Mouse (Mus musculus): ENCODE results near the gene Stxbp2. TPM values are rescaled to one million over a fixed set of nuclear protein-coding genes. Genes with fewer than 3 reads are reported as not detected.

The Stxbp2 gene
- total and polyA plus RNA-seq, 3 experiments, result 81.1 to 186 (median 117) TPM

DNA sequence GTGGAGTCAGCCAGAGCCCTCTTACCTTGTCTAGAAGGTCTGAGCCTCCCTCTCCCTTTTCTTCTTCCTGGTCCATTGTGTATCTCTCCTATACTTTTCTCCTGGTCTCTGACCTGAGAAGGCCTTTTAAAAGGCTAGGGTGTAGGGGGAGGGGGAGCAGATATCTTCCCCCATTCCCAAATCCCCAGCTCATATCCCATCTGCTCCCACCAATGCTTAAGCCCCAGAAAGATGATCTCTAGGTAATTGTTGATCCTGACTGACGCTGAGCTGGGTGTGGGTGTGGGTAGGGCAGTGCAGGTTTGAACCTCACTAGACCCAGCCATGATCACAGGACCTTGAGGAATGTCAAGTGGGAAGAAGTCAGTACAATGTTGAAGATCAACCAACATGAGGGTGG, 5.3 kb upstream of the Stxbp2 start, which contains the start of gene Pcp2:
TSS of gene Pcp2 (minus strand) at position 101 of the 400 bp plus-strand sequence.
- no peak within 1 kb of the TSS for H3K9ac ChIP-seq (ENCODE audit: control insufficient read depth, low read depth, low read length, poor library complexity, severe bottlenecking)
- DNase-seq (ENCODE audit: low read depth, low spot score), result no peak
- peaks cover 10 to 25% of the 10 kb centered on the region in 2 experiments for H3K4me1 ChIP-seq (ENCODE audit: control insufficient read depth in 1 of 2, insufficient read depth in 2 of 2, low read length in 2 of 2)
- H3K27ac ChIP-seq (ENCODE audit: control insufficient read depth, low read depth, low read length), result peak within 1 kb of the TSS; percentile 14; the same call in 1 of the 2 replicates
- peaks cover 12% of the 10 kb centered on the region for H3K79me2 ChIP-seq (ENCODE audit: control insufficient read depth, insufficient read depth, low read length, poor library complexity)
- TF ChIP-seq MAZ (IDR thresholded peaks at IDR 0.05; ENCODE audit: low read depth, low read length), result no peak
- TF ChIP-seq TCF12 (IDR thresholded peaks at IDR 0.05; ENCODE audit: low read depth, low read length), result no peak
- TF ChIP-seq MEF2A (IDR thresholded peaks at IDR 0.05; ENCODE audit: extremely low read depth, insufficient replicate concordance, low read depth, low read length, poor library complexity, severe bottlenecking), result no peak
- no peak for TF ChIP-seq ETS1 (IDR thresholded peaks at IDR 0.05; ENCODE audit: low read depth, low read length)
- TF ChIP-seq ZKSCAN1 (IDR thresholded peaks at IDR 0.05; ENCODE audit: low read depth, low read length), result no peak
- no peak for TF ChIP-seq MAX (IDR thresholded peaks at IDR 0.05; ENCODE audit: low read length)
- no peak for TF ChIP-seq ELF1 (IDR thresholded peaks at IDR 0.05; ENCODE audit: low read depth, low read length)
- TF ChIP-seq ZNF384 (IDR thresholded peaks at IDR 0.05; ENCODE audit: low read depth, low read length), result no peak
- no peak for TF ChIP-seq KAT2A (conservative IDR thresholded peaks at IDR 0.05; ENCODE audit: low read depth, low read length)
- no peak for TF ChIP-seq UBTF (IDR thresholded peaks at IDR 0.05; ENCODE audit: borderline replicate concordance, insufficient read depth, low read depth, low read length)
- TF ChIP-seq RCOR1 (IDR thresholded peaks at IDR 0.05; ENCODE audit: low read depth, low read length), result no peak
- no peak for TF ChIP-seq CTCF (IDR thresholded peaks at IDR 0.05 in 2 of 3, conservative IDR thresholded peaks at IDR 0.05 in 1 of 3; ENCODE audit: control insufficient read depth in 1 of 3, insufficient read depth in 1 of 3, low read depth in 2 of 3, low read length in 3 of 3, poor library complexity in 1 of 3, severe bottlenecking in 1 of 3)
- TF ChIP-seq E2F4 (IDR thresholded peaks at IDR 0.05; ENCODE audit: borderline replicate concordance, low read depth, low read length), result no peak
- no peak for TF ChIP-seq GABPA (IDR thresholded peaks at IDR 0.05; ENCODE audit: low read depth, low read length)
- no peak for TF ChIP-seq JUND (IDR thresholded peaks at IDR 0.05; ENCODE audit: low read depth, low read length)
- no peak for TF ChIP-seq SIN3A (IDR thresholded peaks at IDR 0.05; ENCODE audit: low read length)
- TF ChIP-seq RAD21 (IDR thresholded peaks at IDR 0.05; ENCODE audit: low read depth, low read length), result no peak
- TF ChIP-seq POLR2A (IDR thresholded peaks at IDR 0.05; ENCODE audit: control insufficient read depth in 1 of 2, insufficient read depth in 1 of 2, low read depth in 1 of 2, low read length in 2 of 2, poor library complexity in 1 of 2), result no peak
- no peaks in the 10 kb centered on the region for H3K9me3 ChIP-seq (replicated peaks; ENCODE audit: insufficient read depth, low read length)
- no peaks in the 10 kb centered on the region for H3K27me3 ChIP-seq (ENCODE audit: control insufficient read depth in 1 of 2, insufficient read depth in 2 of 2, low read length in 2 of 2)
- H3K36me3 ChIP-seq (ENCODE audit: control insufficient read depth in 1 of 2, insufficient read depth in 2 of 2, low read length in 2 of 2), result peaks cover 0 to 22% of the 10 kb centered on the region in 2 experiments; a peak in 2 of 4 replicates
- H3K4me3 ChIP-seq (ENCODE audit: control insufficient read depth in 1 of 2, insufficient read depth in 1 of 2, low read depth in 2 of 2, low read length in 2 of 2), result no peak within 1 kb of the TSS

GRCm38 (mm10) chr8:3626971-3627370, 3.8 kb upstream of the Stxbp2 start:
- H3K9me3 ChIP-seq (replicated peaks; ENCODE audit: insufficient read depth, low read length), result no peaks in the 10 kb centered on the region
- peak overlapping the region; percentile 99 for H3K27ac ChIP-seq (ENCODE audit: control insufficient read depth, low read depth, low read length)
- peak overlapping the region; percentile 30 to 51 for H3K4me3 ChIP-seq (ENCODE audit: control insufficient read depth in 1 of 2, insufficient read depth in 1 of 2, low read depth in 2 of 2, low read length in 2 of 2)
- peak overlapping the region; percentile 67 for H3K9ac ChIP-seq (ENCODE audit: control insufficient read depth, low read depth, low read length, poor library complexity, severe bottlenecking)
- peaks cover 8% of the 10 kb centered on the region for H3K79me2 ChIP-seq (ENCODE audit: control insufficient read depth, insufficient read depth, low read length, poor library complexity)
- H3K36me3 ChIP-seq (ENCODE audit: control insufficient read depth in 1 of 2, insufficient read depth in 2 of 2, low read length in 2 of 2), result peaks cover 0 to 26% of the 10 kb centered on the region in 2 experiments; a peak in 2 of 4 replicates
- H3K4me1 ChIP-seq (ENCODE audit: control insufficient read depth in 1 of 2, insufficient read depth in 2 of 2, low read length in 2 of 2), result peaks cover 10 to 23% of the 10 kb centered on the region in 2 experiments
- DNase-seq (ENCODE audit: low read depth, low spot score), result peak; percentile 90
- no peaks in the 10 kb centered on the region for H3K27me3 ChIP-seq (ENCODE audit: control insufficient read depth in 1 of 2, insufficient read depth in 2 of 2, low read length in 2 of 2)
- TF ChIP-seq JUND (IDR thresholded peaks at IDR 0.05; ENCODE audit: low read depth, low read length), result no peak
- no peak for TF ChIP-seq USF2 (IDR thresholded peaks at IDR 0.05; ENCODE audit: borderline replicate concordance in 1 of 2, insufficient read depth in 1 of 2, low read depth in 1 of 2, low read length in 2 of 2)
- peak; percentile 65 to 74 for TF ChIP-seq EP300 (IDR thresholded peaks at IDR 0.05; ENCODE audit: low read depth in 1 of 2, low read length in 2 of 2)
- TF ChIP-seq TCF12 (IDR thresholded peaks at IDR 0.05; ENCODE audit: low read depth, low read length), result peak; percentile 38; the same call in 1 of the 2 replicates
- peak; percentile 43 for TF ChIP-seq NELFE (IDR thresholded peaks at IDR 0.05; ENCODE audit: low read depth, low read length)
- no peak for TF ChIP-seq CTCF (IDR thresholded peaks at IDR 0.05 in 2 of 3, conservative IDR thresholded peaks at IDR 0.05 in 1 of 3; ENCODE audit: control insufficient read depth in 1 of 3, insufficient read depth in 1 of 3, low read depth in 2 of 3, low read length in 3 of 3, poor library complexity in 1 of 3, severe bottlenecking in 1 of 3)
- TF ChIP-seq MYB (IDR thresholded peaks at IDR 0.05; ENCODE audit: low read depth, low read length), result no peak
- no peak for TF ChIP-seq NRF1 (IDR thresholded peaks at IDR 0.05; ENCODE audit: insufficient read depth, low read depth, low read length, poor library complexity, severe bottlenecking)
- peak in 1 of 2 experiments; percentile 50; a peak in 2 of 4 replicates for TF ChIP-seq POLR2A (IDR thresholded peaks at IDR 0.05; ENCODE audit: control insufficient read depth in 1 of 2, insufficient read depth in 1 of 2, low read depth in 1 of 2, low read length in 2 of 2, poor library complexity in 1 of 2)
- no peak for TF ChIP-seq RAD21 (IDR thresholded peaks at IDR 0.05; ENCODE audit: low read depth, low read length)
- peak; percentile 46; the same call in 1 of the 2 replicates for TF ChIP-seq CHD1 (IDR thresholded peaks at IDR 0.05; ENCODE audit: low read depth, low read length)
- no peak for TF ChIP-seq POLR2AphosphoS5 (IDR thresholded peaks at IDR 0.05; ENCODE audit: borderline replicate concordance, low read depth, low read length)
- TF ChIP-seq MAFK (IDR thresholded peaks at IDR 0.05; ENCODE audit: borderline replicate concordance, low read depth, low read length), result no peak
- peak; percentile 40; the same call in 1 of the 2 replicates for TF ChIP-seq GATA1 (IDR thresholded peaks at IDR 0.05; ENCODE audit: low read depth, low read length)
- TF ChIP-seq MYC (IDR thresholded peaks at IDR 0.05; ENCODE audit: low read depth, low read length), result peak; percentile 67; the same call in 1 of the 2 replicates
- TF ChIP-seq TAL1 (IDR thresholded peaks at IDR 0.05; ENCODE audit: low read length), result peak; percentile 13; the same call in 1 of the 2 replicates
